Mouse (Mus musculus) ES-E14 (cell line): Measurements from ENCODE around the gene Smndc1. TPM values are rescaled to one million over a fixed set of nuclear protein-coding genes. Genes with fewer than 3 reads are reported as not detected.

ENCODE experiments used
- DNase-seq: peaks from one replicate; pipeline ENCODE4 v3.0.0-alpha.2; 2013; ENCODE audit warnings: low read depth, low spot score
- H3K27ac ChIP-seq: 2 replicates; pipeline ENCODE4 v1.5.1; 2012; ENCODE audit warnings: low read depth, mild to moderate bottlenecking, low read length, moderate library complexity, mixed read lengths; ENCODE audit not compliant: poor library complexity, insufficient read depth, severe bottlenecking
- H3K36me3 ChIP-seq: 2 replicates; pipeline ENCODE4 v1.6.1; 2012; ENCODE audit warnings: mild to moderate bottlenecking, low read length, moderate library complexity, mixed read lengths; ENCODE audit not compliant: control insufficient read depth, poor library complexity, insufficient read depth, severe bottlenecking
- H3K4me1 ChIP-seq, 2 experiments: fragments of 150-350 bp in 1 of 2; sonication (generic) in 1 of 2; 2 replicates each; pipeline ENCODE4 v1.6.1; 2012; ENCODE audit warnings: low read length in 2 of 2, mild to moderate bottlenecking in 1 of 2, mixed read lengths in 1 of 2; ENCODE audit not compliant: control insufficient read depth in 2 of 2, insufficient read depth in 2 of 2, poor library complexity in 1 of 2
- H3K4me3 ChIP-seq, 2 experiments: fragments of 150-350 bp in 1 of 2; sonication (generic) in 1 of 2; 2 replicates each; pipeline ENCODE4 v1.5.1; 2012; ENCODE audit warnings: low read length in 2 of 2, low read depth in 1 of 2, mild to moderate bottlenecking in 1 of 2, mixed read lengths in 1 of 2; ENCODE audit not compliant: insufficient read depth in 1 of 2, poor library complexity in 1 of 2, severe bottlenecking in 1 of 2
- H3K9ac ChIP-seq: 2 replicates; pipeline ENCODE4 v1.6.1; 2012; ENCODE audit warnings: low read depth, mild to moderate bottlenecking, low read length, mixed read lengths; ENCODE audit not compliant: poor library complexity, insufficient read depth, severe bottlenecking
- H3K9me3 ChIP-seq: fragments of 150-350 bp; sonication (generic); 2 replicates; pipeline ENCODE4 v1.6.1; 2012; ENCODE audit warnings: low read depth, mild to moderate bottlenecking, low read length; ENCODE audit not compliant: control insufficient read depth, insufficient read depth
- CHD2 ChIP-seq: IDR thresholded peaks from 2 replicates; pipeline ENCODE4 v1.6.1; 2014; ENCODE audit warnings: mild to moderate bottlenecking, low read depth, low read length, inconsistent platforms
- HCFC1 ChIP-seq: IDR thresholded peaks from 2 replicates; pipeline ENCODE4 v1.6.1; 2012; ENCODE audit warnings: low read length, inconsistent platforms, borderline replicate concordance; ENCODE audit not compliant: insufficient read depth
- MAFK ChIP-seq: IDR thresholded peaks from 2 replicates; pipeline ENCODE4 v1.6.1; 2014; ENCODE audit warnings: mild to moderate bottlenecking, low read depth, low read length, inconsistent platforms; ENCODE audit not compliant: insufficient read depth
- ZC3H11A ChIP-seq: IDR thresholded peaks from 2 replicates; pipeline ENCODE4 v1.6.1; 2012; ENCODE audit warnings: low read depth, mild to moderate bottlenecking, inconsistent platforms, low read length, borderline replicate concordance
- ZNF384 ChIP-seq: IDR thresholded peaks from 2 replicates; pipeline ENCODE4 v1.6.1; 2012; ENCODE audit warnings: low read depth, low read length, inconsistent platforms
- in situ Hi-C, 2 experiments: fragments of 600-800 bp; cut with MboI; formaldehyde crosslinking; loops; one replicate each; pipeline ENCODE4 v1.15.1; 2025; ENCODE audit warnings: low sequenced_read_pairs in 2 of 2, inconsistent platforms in 1 of 2; ENCODE audit not compliant: unreplicated experiment in 2 of 2
- total RNA-seq: library from RNA; depleted of rRNA; stranded (reverse); fragments of 300-350 nt; gene quantifications from 2 replicates; pipeline ENCODE4 v1.2.3, GENCODE M21; 2012

Smndc1 gene
- total RNA-seq, 1 experiment = 37.4 TPM

DNA sequence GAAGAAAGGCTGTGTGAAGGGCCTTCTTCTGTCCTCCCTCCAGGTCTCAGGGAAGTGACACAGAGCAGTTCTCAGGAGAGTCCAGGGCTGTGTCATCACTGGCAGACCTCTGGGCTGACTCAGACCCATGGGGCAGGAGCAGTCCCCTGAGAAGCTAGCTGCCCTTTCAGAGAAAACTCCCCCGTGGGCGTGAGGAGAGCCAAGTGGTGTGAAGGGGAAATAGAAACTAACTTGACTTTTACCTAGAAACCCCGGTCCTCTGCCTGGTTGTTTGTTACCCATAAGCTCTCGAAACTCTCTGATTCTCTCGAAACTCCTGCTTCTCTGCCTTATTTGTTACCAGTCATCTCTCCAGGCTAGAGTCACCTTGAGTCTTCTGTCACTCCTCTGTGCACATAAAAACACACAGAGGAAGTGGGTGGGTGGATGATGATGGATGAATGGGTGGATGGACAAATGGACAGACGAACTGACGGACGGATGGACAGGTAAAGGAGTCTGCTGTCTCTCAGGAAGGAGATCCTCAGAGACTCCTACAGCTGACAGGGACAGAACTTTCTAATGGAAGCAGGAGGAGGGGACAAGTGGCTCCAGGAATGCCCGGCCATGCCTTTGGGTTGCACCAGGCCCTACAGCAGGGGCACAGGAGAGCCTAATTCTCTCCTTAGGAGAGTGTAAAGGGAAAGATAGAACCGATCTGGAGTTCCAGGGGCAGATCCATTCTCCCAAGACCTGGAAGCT lies 43.7 kb upstream of the Smndc1 start:
- Histone ChIP-seq H3K36me3 (no peaks in the 10 kb centered on the region), H3K9ac (no peak overlapping the region), H3K9me3 (no peaks in the 10 kb centered on the region), H3K27ac (no peak overlapping the region), H3K4me3 (no peak overlapping the region), H3K4me1 (peaks cover 5 to 11% of the 10 kb centered on the region in 2 experiments; a peak in 3 of 4 replicates)
- no peak for DNase-seq
- TF ChIP-seq HCFC1 = no peak
- no peak for TF ChIP-seq ZNF384
- no peak for TF ChIP-seq CHD2
- in situ Hi-C loops = no loop called here

GRCm38 (mm10) chr19:53431003-53431402 lies 40.6 kb upstream of the Smndc1 start:
- no peaks in the 10 kb centered on the region for H3K36me3 ChIP-seq
- no peak for DNase-seq
- no peak overlapping the region for H3K27ac ChIP-seq
- H3K9ac ChIP-seq = no peak overlapping the region
- H3K4me3 ChIP-seq = no peak overlapping the region
- TF ChIP-seq CHD2 = no peak
- TF ChIP-seq MAFK = no peak
- TF ChIP-seq ZNF384 = no peak
- no peak for TF ChIP-seq ZC3H11A
- no peak for TF ChIP-seq HCFC1
- peaks cover 8 to 10% of the 10 kb centered on the region in 2 experiments; a peak in 2 of 4 replicates for H3K4me1 ChIP-seq
- H3K9me3 ChIP-seq = no peaks in the 10 kb centered on the region
- in situ Hi-C loops = no loop called here

GRCm38 (mm10) chr19:53430356-53430755 lies 40.0 kb upstream of the Smndc1 start:
- no peak for DNase-seq
- no peak overlapping the region for H3K4me3 ChIP-seq
- H3K27ac ChIP-seq = no peak overlapping the region
- no peaks in the 10 kb centered on the region for H3K9me3 ChIP-seq
- H3K9ac ChIP-seq = no peak overlapping the region
- peaks cover 8 to 10% of the 10 kb centered on the region in 2 experiments; a peak in 2 of 4 replicates for H3K4me1 ChIP-seq
- TF ChIP-seq MAFK (no peak), HCFC1 (no peak), ZC3H11A (no peak), ZNF384 (no peak), CHD2 (no peak)
- H3K36me3 ChIP-seq = no peaks in the 10 kb centered on the region
- in situ Hi-C loops = no loop called here

DNA sequence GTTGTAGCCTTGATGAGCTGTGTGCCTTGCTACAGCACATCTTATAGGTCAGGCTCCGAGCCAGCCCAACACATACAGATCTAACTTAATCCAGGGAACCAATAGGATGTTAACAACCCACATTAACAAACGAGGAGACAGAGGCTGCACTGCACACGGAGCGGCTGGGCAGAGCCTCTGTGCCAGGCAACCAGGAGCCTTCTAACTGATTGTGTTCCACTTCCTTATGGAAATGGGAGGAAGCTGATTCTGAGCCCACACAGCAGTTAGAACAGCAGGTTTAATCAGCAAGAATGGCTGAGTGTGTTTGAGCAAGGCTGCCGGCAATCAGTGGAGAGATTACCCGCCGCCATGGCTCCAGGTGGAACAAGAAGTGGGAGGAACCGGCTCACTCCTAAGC lies 37.4 kb upstream of the Smndc1 start:
- Histone ChIP-seq H3K4me1 (peaks cover 10 to 20% of the 10 kb centered on the region in 2 experiments), H3K36me3 (no peaks in the 10 kb centered on the region), H3K4me3 (peak overlapping the region in 1 of 2 experiments; percentile 13; a peak in 1 of 4 replicates), H3K9ac (no peak overlapping the region), H3K9me3 (no peaks in the 10 kb centered on the region), H3K27ac (no peak overlapping the region)
- no peak for TF ChIP-seq MAFK
- TF ChIP-seq HCFC1 = no peak
- no peak for TF ChIP-seq ZNF384
- TF ChIP-seq ZC3H11A = no peak
- TF ChIP-seq CHD2 = no peak
- no peak for DNase-seq
- in situ Hi-C loops = loop anchor here in 1 of 2 experiments (10.0 kb wide), 1 partner anchor 137 kb away; no protein-coding TSS in a partner anchor

GRCm38 (mm10) chr19:53427346-53427745 lies 37.0 kb upstream of the Smndc1 start:
- Histone ChIP-seq H3K27ac (no peak overlapping the region), H3K9ac (no peak overlapping the region), H3K4me3 (no peak overlapping the region), H3K36me3 (no peaks in the 10 kb centered on the region), H3K9me3 (no peaks in the 10 kb centered on the region), H3K4me1 (peaks cover 13 to 23% of the 10 kb centered on the region in 2 experiments)
- no peak for DNase-seq
- TF ChIP-seq MAFK (no peak), HCFC1 (no peak), ZC3H11A (no peak), CHD2 (no peak), ZNF384 (no peak)
- in situ Hi-C loops = loop anchor here in 1 of 2 experiments (10.0 kb wide), 1 partner anchor 137 kb away; no protein-coding TSS in a partner anchor
